Mouse (Mus musculus): Measurements from ENCODE around the gene Tceanc2. TPM values are rescaled to one million over a fixed set of nuclear protein-coding genes. Genes with fewer than 3 reads are reported as not detected.

The Tceanc2 gene
- polyA plus RNA-seq, 1 experiment from 2014 or later, result 12.7 TPM

DNA sequence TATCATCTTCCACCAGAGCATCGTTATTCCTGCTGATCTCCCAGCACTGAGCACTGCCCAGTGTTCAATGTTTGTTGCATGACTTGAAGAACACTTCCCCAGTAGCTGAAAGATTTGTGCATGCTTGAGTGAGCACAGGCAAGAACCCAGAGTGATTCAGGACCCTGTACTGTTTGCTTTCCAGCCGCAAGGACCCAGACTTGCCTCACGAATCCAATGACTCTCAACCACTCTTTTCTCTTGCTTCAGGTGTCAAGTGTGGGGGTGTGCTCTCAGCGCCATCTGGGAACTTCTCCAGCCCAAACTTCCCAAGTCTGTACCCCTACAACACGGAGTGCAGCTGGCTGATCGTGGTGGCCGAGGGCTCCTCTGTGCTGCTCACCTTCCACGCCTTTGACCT lies 76.7 kb downstream of the Tceanc2 start:
- H3K27me3 ChIP-seq, result no peaks in the 10 kb centered on the region; the same call in 1 of the 2 replicates
- ATAC-seq (ENCODE audit: low read depth), result no peak

GRCm38 (mm10) chr4:107098791-107099525 lies 80.0 kb downstream of the Tceanc2 start:
- no peak for ATAC-seq (ENCODE audit: low read depth)
- peaks cover 20% of the 10 kb centered on the region for H3K4me1 ChIP-seq (replicated peaks)
- 62% methylated on average over 17 of the region's 17 CpGs for WGBS (ENCODE audit: insufficient replicate concordance)
- H3K4me3 ChIP-seq (replicated peaks), result no peak overlapping the region
- H3K9me3 ChIP-seq (replicated peaks), result no peaks in the 10 kb centered on the region
- no peaks in the 10 kb centered on the region for H3K27me3 ChIP-seq
- no peak overlapping the region for H3K9ac ChIP-seq
- no peak overlapping the region for H3K4me2 ChIP-seq
- no peak overlapping the region for H3K27ac ChIP-seq
- no peaks in the 10 kb centered on the region for H3K36me3 ChIP-seq
- DNase-seq, result no peak

More for the DNA sequence above, 76.7 kb downstream of the Tceanc2 start:
- no peak overlapping the region for H3K9ac ChIP-seq
- 67% methylated on average over 8 of the region's 8 CpGs for WGBS (ENCODE audit: insufficient replicate concordance)
- H3K27ac ChIP-seq, result no peak overlapping the region
- H3K4me2 ChIP-seq, result no peak overlapping the region
- H3K36me3 ChIP-seq, result no peaks in the 10 kb centered on the region
- no peak for DNase-seq
- H3K4me1 ChIP-seq (replicated peaks), result peaks cover 4% of the 10 kb centered on the region
- no peaks in the 10 kb centered on the region for H3K9me3 ChIP-seq (replicated peaks)
- H3K4me3 ChIP-seq (replicated peaks), result no peak overlapping the region

DNA sequence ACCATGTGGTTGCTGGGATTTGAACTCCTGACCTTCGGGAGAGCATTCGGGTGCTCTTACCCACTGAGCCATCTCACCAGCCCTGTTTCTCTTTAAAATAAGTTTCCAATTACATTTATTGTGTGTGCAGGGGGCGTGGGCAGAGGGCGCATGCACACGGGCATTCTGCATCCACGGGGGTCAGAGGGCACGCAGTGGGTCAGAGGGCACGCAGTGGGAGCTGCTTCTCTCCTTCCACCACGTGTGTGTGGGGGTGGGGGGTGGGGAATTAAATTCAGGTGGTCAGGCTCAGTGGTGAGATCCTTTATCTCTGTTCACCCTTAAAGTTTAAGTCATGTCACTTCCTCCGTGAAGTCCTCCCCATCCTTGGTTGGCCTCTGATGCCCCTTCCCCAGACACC lies 80.5 kb downstream of the Tceanc2 start:
- Histone ChIP-seq H3K27me3 (no peaks in the 10 kb centered on the region), H3K4me2 (no peak overlapping the region), H3K9ac (no peak overlapping the region), H3K36me3 (no peaks in the 10 kb centered on the region), H3K4me3 (replicated peaks) (no peak overlapping the region), H3K27ac (no peak overlapping the region), H3K4me1 (replicated peaks) (peaks cover 20% of the 10 kb centered on the region), H3K9me3 (replicated peaks) (no peaks in the 10 kb centered on the region)
- no peak for DNase-seq
- WGBS (ENCODE audit: insufficient replicate concordance), result 72% methylated on average over 10 of the region's 10 CpGs
- ATAC-seq (ENCODE audit: low read depth), result no peak

DNA sequence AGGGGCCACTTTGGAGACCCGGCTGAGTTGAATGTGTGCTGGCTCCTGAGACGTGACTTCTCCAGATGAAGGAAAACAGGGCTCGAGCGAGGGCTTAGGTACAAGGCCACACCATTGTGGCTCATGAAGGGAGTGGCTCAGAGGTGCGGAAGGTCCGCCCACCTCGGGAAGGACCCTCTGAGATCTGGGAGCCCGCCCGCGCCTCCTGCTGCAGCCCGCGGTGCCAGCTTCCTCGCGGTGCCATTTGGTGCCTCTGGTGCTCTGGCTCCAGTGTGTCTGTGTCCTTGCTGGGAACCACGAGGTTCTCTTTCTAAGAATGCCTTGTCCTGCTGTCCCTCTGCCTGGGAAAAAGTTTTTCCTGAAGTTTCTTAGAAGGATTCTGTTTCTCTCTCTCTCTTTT lies 81.0 kb downstream of the Tceanc2 start:
- H3K9ac ChIP-seq, result no peak overlapping the region
- 42% methylated on average over 15 of the region's 15 CpGs for WGBS (ENCODE audit: insufficient replicate concordance)
- no peaks in the 10 kb centered on the region for H3K36me3 ChIP-seq
- H3K9me3 ChIP-seq (replicated peaks), result no peaks in the 10 kb centered on the region
- H3K4me2 ChIP-seq, result no peak overlapping the region
- no peak overlapping the region for H3K27ac ChIP-seq
- no peak for ATAC-seq (ENCODE audit: low read depth)
- no peak for DNase-seq
- H3K27me3 ChIP-seq, result no peaks in the 10 kb centered on the region
- peaks cover 20% of the 10 kb centered on the region for H3K4me1 ChIP-seq (replicated peaks)
- no peak overlapping the region for H3K4me3 ChIP-seq (replicated peaks)

DNA sequence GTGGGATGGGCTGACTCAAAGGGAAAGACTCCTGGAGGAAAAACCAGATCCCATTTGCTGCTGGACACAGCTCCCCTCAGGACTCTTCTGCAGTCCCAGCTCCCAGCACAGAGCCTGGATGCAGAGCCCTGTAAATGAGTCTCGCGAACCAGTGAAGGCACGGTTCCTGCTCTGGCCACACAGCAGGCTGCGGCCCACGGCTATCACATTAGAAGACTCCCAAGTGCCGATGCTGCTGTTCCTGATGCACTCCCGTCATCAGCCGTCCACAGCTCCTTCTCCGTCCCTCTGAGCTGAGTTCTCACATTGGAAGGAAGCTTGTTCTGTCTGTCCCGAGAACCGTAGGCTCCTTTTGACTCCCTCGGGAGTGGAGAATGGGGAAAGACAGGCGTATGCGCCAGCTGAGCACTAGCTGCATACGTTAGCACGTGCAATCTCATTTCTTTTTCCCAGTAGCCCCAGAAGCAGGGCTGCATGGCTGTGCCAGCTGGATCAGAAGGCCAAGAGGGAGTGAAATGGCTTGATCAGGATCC lies 82.0 kb downstream of the Tceanc2 start, which contains the start of gene Cdcp2:
TSS of gene Cdcp2 (plus strand) at position 51 of the 533 bp plus-strand sequence.
- no peaks in the 10 kb centered on the region for H3K36me3 ChIP-seq
- H3K9me3 ChIP-seq (replicated peaks), result no peaks in the 10 kb centered on the region
- H3K4me3 ChIP-seq (replicated peaks), result no peak within 1 kb of the TSS
- 74% methylated on average over 16 of the region's 16 CpGs for WGBS (ENCODE audit: insufficient replicate concordance)
- H3K9ac ChIP-seq, result no peak within 1 kb of the TSS
- DNase-seq (no peak), ATAC-seq (ENCODE audit: low read depth) (no peak)
- H3K4me2 ChIP-seq, result no peak within 1 kb of the TSS
- no peaks in the 10 kb centered on the region for H3K27me3 ChIP-seq
- peaks cover 20% of the 10 kb centered on the region for H3K4me1 ChIP-seq (replicated peaks)
- peak within 1 kb of the TSS; percentile 20; the same call in 1 of the 2 replicates for H3K27ac ChIP-seq

DNA sequence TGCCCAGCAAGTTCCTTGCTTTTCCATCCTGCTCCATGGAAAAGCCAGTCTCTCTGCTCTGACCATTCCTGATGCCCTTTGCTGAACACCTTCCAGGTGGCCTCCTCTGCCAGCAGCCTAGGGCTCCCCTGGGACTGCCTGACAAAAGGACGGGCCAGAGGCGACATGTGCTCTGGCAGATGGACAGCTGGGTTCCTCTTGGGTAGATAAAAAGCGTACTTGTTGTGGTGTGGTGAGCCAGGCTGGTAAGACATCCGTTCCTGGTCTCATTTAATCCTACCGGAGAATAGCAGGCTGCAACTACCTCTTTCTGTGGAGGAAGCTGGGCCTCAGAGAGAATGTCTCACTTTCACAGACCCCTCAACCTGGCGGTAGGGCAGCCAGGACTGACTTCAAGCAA lies 82.9 kb downstream of the Tceanc2 start:
- no peak overlapping the region for H3K4me3 ChIP-seq (replicated peaks)
- H3K4me1 ChIP-seq (replicated peaks), result peaks cover 20% of the 10 kb centered on the region
- ATAC-seq (ENCODE audit: low read depth) (no peak), DNase-seq (no peak)
- no peaks in the 10 kb centered on the region for H3K36me3 ChIP-seq
- no peak overlapping the region for H3K4me2 ChIP-seq
- no peaks in the 10 kb centered on the region for H3K27me3 ChIP-seq
- no peaks in the 10 kb centered on the region for H3K9me3 ChIP-seq (replicated peaks)
- WGBS (ENCODE audit: insufficient replicate concordance), result 25% methylated on average over 6 of the region's 6 CpGs
- peak overlapping the region; percentile 20; the same call in 1 of the 2 replicates for H3K27ac ChIP-seq
- H3K9ac ChIP-seq, result no peak overlapping the region

DNA sequence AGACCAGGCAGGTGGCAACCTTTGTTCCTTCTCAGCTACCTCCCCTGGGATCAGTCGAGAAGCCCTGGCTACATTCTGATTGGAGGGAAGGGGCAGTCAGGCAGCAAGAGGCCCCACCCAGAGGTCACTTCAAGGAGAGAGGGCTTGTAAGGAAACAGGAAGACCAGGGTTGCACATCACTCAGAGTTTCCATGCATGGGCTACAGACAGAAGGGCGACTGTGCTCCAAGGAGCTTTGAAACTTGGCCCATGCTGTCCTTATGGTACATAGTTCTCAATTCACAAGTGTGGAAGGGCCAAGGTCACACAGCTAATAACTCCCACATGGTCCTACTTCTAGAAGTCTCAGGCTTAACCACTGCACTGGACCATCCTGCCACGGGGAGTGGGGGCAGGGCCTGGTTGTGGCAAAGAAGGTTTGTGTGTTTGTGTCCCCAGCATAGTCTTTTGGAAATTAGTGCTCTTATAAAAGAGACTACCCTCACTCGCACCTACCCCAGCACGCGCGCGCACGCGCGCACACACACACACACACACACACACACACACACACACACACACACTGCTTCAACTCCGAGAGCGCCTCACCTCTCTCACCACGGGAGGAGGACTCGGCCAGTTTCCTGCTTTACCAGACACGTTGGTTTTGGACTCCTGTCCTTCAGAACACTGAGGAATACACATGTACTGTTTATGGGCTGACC lies 84.3 kb downstream of the Tceanc2 start:
- H3K27ac ChIP-seq, result no peak overlapping the region
- ATAC-seq (ENCODE audit: low read depth), result no peak

GRCm38 (mm10) chr4:107091696-107092095 lies 87.2 kb downstream of the Tceanc2 start:
- Histone ChIP-seq H3K4me1 (replicated peaks) (peaks cover 14% of the 10 kb centered on the region), H3K4me2 (no peak overlapping the region), H3K9me3 (replicated peaks) (no peaks in the 10 kb centered on the region), H3K27ac (no peak overlapping the region), H3K4me3 (replicated peaks) (no peak overlapping the region), H3K27me3 (no peaks in the 10 kb centered on the region), H3K9ac (no peak overlapping the region), H3K36me3 (no peaks in the 10 kb centered on the region)
- 78% methylated on average over 14 of the region's 14 CpGs for WGBS (ENCODE audit: insufficient replicate concordance)
- DNase-seq (no peak), ATAC-seq (ENCODE audit: low read depth) (no peak)

More for the DNA sequence above, 84.3 kb downstream of the Tceanc2 start:
- Histone ChIP-seq H3K36me3 (no peaks in the 10 kb centered on the region), H3K4me3 (replicated peaks) (no peak overlapping the region), H3K9me3 (replicated peaks) (no peaks in the 10 kb centered on the region), H3K4me2 (no peak overlapping the region), H3K9ac (no peak overlapping the region), H3K27me3 (no peaks in the 10 kb centered on the region), H3K4me1 (replicated peaks) (peaks cover 20% of the 10 kb centered on the region)
- WGBS (ENCODE audit: insufficient replicate concordance), result 69% methylated on average over 16 of the region's 16 CpGs
- no peak for DNase-seq

DNA sequence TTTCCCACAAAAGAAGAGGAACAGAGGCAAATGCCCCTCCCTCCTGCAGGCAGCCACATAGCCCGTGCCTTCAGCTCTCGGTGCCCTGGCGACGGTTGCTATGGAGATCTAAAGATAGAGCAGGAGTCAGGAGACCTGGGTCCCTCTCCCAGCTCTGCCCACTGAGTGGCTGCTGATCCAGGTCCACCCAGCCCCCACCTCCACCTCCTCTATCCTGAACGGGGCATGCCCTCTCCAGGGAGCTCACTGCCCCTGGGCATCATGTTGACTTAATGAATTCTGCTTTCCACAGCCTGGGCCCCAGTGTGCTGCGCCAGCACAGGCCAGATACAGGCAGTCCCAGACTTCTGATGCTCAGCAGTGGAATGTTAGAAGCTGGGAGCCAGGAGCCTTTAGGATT lies 94.1 kb downstream of the Tceanc2 start:
- Histone ChIP-seq H3K27me3 (0 out of 2 replicates have a peak, but pooled peaks cover 2% of the 10 kb centered on the region), H3K4me3 (replicated peaks) (no peak overlapping the region), H3K36me3 (no peaks in the 10 kb centered on the region), H3K4me1 (replicated peaks) (peaks cover 9% of the 10 kb centered on the region), H3K27ac (no peak overlapping the region), H3K9me3 (replicated peaks) (no peaks in the 10 kb centered on the region), H3K4me2 (no peak overlapping the region), H3K9ac (no peak overlapping the region)
- ATAC-seq (ENCODE audit: low read depth) (no peak), DNase-seq (no peak)
- WGBS (ENCODE audit: insufficient replicate concordance), result 39% methylated on average over 6 of the region's 6 CpGs

DNA sequence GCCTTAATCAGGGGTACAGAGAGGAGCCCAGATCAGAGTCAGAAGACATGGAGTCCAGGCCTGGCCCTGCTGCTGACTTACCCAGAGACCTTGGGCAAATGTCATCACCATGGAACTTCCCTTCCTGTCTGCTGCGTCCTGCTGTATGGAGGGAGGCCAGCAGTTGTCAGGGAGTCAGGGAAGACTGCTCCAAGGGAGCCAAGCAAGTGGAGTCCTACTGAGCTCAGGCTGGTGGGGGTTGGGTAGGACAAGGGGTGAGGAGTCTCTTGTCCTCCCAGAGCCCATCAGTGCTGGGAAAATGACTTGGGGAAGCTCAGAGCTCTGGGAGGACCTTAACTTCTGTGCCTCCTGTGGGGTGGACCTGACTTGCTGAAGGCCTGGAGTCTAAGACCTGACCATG lies 94.6 kb downstream of the Tceanc2 start:
- Histone ChIP-seq H3K9ac (no peak overlapping the region), H3K4me1 (replicated peaks) (peaks cover 9% of the 10 kb centered on the region), H3K27me3 (0 out of 2 replicates have a peak, but pooled peaks cover 2% of the 10 kb centered on the region), H3K4me3 (replicated peaks) (no peak overlapping the region), H3K4me2 (no peak overlapping the region), H3K27ac (no peak overlapping the region), H3K36me3 (no peaks in the 10 kb centered on the region), H3K9me3 (replicated peaks) (no peaks in the 10 kb centered on the region)
- ATAC-seq (ENCODE audit: low read depth), result no peak
- WGBS (ENCODE audit: insufficient replicate concordance), result 26% methylated on average over 1 of the region's 1 CpGs
- no peak for DNase-seq

Data from liver, embryonic 13.5 days (tissue).